9 mouse cellular contexts compared by ENCODE assay signal in the genomic region with DNA sequence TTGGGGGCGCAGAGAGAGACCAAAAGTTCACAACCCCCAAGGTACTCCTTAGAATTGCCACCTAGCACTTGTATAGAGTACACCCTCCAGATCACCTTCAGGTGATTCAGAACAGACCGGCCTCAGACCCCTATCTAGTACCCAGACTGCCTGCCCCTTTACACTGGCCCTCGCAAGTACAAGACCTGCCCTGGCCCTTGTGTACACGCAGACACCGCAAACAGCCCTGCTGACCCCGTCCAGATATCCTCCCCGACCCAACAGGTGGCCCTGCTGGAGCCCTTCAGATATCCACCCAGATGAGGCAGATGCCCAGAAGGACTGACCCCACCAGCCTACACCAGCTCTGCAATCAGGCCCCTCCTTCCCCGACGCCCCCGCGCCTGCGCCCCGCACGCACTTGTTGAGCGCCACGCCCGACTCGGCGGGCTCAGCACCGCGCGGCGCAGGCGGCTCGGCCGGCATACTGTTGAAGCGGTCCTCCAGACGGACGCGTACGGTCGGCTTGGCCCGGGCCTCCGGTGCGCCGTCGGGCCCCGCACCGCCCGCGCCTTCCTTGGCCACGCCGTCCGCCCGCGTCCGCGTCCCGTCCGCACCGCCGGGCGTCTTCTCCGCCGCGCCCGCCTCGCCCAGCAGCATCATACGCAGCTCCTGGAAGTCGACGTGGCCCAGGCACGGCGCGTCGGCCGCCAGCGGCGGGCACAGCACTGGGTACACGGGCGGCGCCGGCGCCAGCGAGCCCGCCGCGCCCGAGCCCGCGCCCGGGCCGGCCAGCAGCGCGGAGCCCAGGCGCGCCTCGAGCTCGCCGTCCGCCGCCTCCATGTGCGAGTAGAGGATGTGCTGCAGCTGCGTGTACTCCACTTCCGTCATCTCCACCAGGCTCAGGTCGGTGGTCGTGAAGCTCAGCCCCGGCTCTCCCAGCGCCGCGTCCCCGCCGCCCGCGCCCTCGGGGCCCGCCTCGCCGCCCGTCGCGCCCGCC. TPM values are rescaled to one million over a fixed set of nuclear protein-coding genes. Genes with fewer than 3 reads are reported as not detected.
DNase-seq lines count a peak whose midpoint lies in the region; ATAC-seq lines count a peak whose summit lies in the region.
"Had no signal": no experiment of that assay in that cellular context is flagged by ENCODE, and none has a peak within 500 bp of the region (broad histone marks: within the 10 kb centered on the region; RNA-seq: fewer than 3 reads in every experiment).

No protein-coding gene starts in this region.

- 2% methylated on average over 87 of the region's 112 CpGs for WGBS in kidney, embryonic 16.5 days
- WGBS in embryonic facial prominence, embryonic 15.5 days: 3% methylated on average over 107 of the region's 112 CpGs
- 3% methylated on average over 111 of the region's 112 CpGs for WGBS in limb, embryonic 10.5 days
- WGBS in neural tube, embryonic 13.5 days: 2% methylated on average over 105 of the region's 112 CpGs

- peak; percentile 67 for ATAC-seq in kidney, embryonic 16.5 days (ENCODE audit: low FRiP score, low TSS enrichment)
- peak; percentile 77 for ATAC-seq in embryonic facial prominence, embryonic 15.5 days (ENCODE audit: insufficient number of reproducible peaks, low FRiP score, low TSS enrichment, low read depth)
- 0 out of 2 replicates have a peak, but pooled peaks have one; percentile 40 for ATAC-seq in neural tube, embryonic 13.5 days (ENCODE audit: low read depth)

- H3K9me3 ChIP-seq in kidney, embryonic 16.5 days (ENCODE audit: low read length): peaks cover 22% of the 10 kb centered on the region
- H3K9me3 ChIP-seq in embryonic facial prominence, embryonic 15.5 days (replicated peaks): peaks cover 17% of the 10 kb centered on the region
- peaks cover 12% of the 10 kb centered on the region for H3K9me3 ChIP-seq in limb, embryonic 10.5 days (replicated peaks)
- peaks cover 21% of the 10 kb centered on the region for H3K9me3 ChIP-seq in neural tube, embryonic 13.5 days

- peaks cover 4% of the 10 kb centered on the region; the same call in 1 of the 2 replicates for H3K4me1 ChIP-seq in kidney, embryonic 16.5 days (ENCODE audit: insufficient read depth, low read length)
- H3K4me1 ChIP-seq in embryonic facial prominence, embryonic 15.5 days: peaks cover 8% of the 10 kb centered on the region; the same call in 1 of the 2 replicates
- peaks cover 7% of the 10 kb centered on the region; the same call in 1 of the 2 replicates for H3K4me1 ChIP-seq in limb, embryonic 10.5 days
- 0 out of 2 replicates have a peak, but pooled peaks cover 9% of the 10 kb centered on the region for H3K4me1 ChIP-seq in neural tube, embryonic 13.5 days (replicated peaks)

- 0 out of 2 replicates have a peak, but pooled peaks cover 4% of the 10 kb centered on the region for H3K36me3 ChIP-seq in kidney, embryonic 16.5 days (ENCODE audit: insufficient read depth, low read length)
- no peaks in the 10 kb centered on the region for H3K36me3 ChIP-seq in embryonic facial prominence, embryonic 15.5 days
- peaks cover 5% of the 10 kb centered on the region; the same call in 1 of the 2 replicates for H3K36me3 ChIP-seq in limb, embryonic 10.5 days
- 0 out of 2 replicates have a peak, but pooled peaks cover 3% of the 10 kb centered on the region for H3K36me3 ChIP-seq in neural tube, embryonic 13.5 days

- 0 out of 2 replicates have a peak overlapping the region, but pooled peaks have one; percentile 26 for H3K9ac ChIP-seq in kidney, embryonic 16.5 days (replicated peaks; ENCODE audit: low read length)
- no peak overlapping the region for H3K9ac ChIP-seq in embryonic facial prominence, embryonic 15.5 days
- 0 out of 2 replicates have a peak overlapping the region, but pooled peaks have one; percentile 8 for H3K9ac ChIP-seq in neural tube, embryonic 13.5 days

- H3K27ac ChIP-seq in kidney, embryonic 16.5 days (ENCODE audit: low read length): no peak overlapping the region
- H3K27ac ChIP-seq in embryonic facial prominence, embryonic 15.5 days (replicated peaks): no peak overlapping the region
- H3K27ac ChIP-seq in limb, embryonic 10.5 days: 0 out of 2 replicates have a peak overlapping the region, but pooled peaks have one; percentile 6
- H3K27ac ChIP-seq in neural tube, embryonic 13.5 days (replicated peaks): no peak overlapping the region
- H3K27ac ChIP-seq: layer of hippocampus, adult 2 months had no signal

- H3K4me3 ChIP-seq in kidney, embryonic 16.5 days (ENCODE audit: low read length): peak overlapping the region; percentile 41
- peak overlapping the region; percentile 44 for H3K4me3 ChIP-seq in embryonic facial prominence, embryonic 15.5 days (replicated peaks)
- H3K4me3 ChIP-seq in limb, embryonic 10.5 days: peak overlapping the region; percentile 46
- H3K4me3 ChIP-seq in neural tube, embryonic 13.5 days: peak overlapping the region; percentile 39
- H3K4me3 ChIP-seq: layer of hippocampus, adult 2 months had no signal

- DNase-seq in kidney, postnatal 10 days: no peak
- DNase-seq in limb, embryonic 10.5 days (ENCODE audit: low spot score): peak; percentile 49
- no peak for DNase-seq in frontal cortex, postnatal 14 days (ENCODE audit: low spot score in 2 of 2)
- DNase-seq in gastrocnemius, postnatal 25 days: no peak
- DNase-seq in thymus, postnatal 25 days: no peak

- peaks cover 59% of the 10 kb centered on the region for H3K27me3 ChIP-seq in kidney, embryonic 16.5 days (ENCODE audit: insufficient read depth, low read length)
- H3K27me3 ChIP-seq in embryonic facial prominence, embryonic 15.5 days: peaks cover 56% of the 10 kb centered on the region
- H3K27me3 ChIP-seq in limb, embryonic 10.5 days (ENCODE audit: low read depth, poor library complexity, severe bottlenecking): peaks cover 55% of the 10 kb centered on the region
- H3K27me3 ChIP-seq in neural tube, embryonic 13.5 days: peaks cover 58% of the 10 kb centered on the region

- peak overlapping the region; percentile 49 for H3K4me2 ChIP-seq in kidney, embryonic 16.5 days (replicated peaks; ENCODE audit: low read depth, low read length)
- peak overlapping the region; percentile 56 for H3K4me2 ChIP-seq in embryonic facial prominence, embryonic 15.5 days (replicated peaks)
- H3K4me2 ChIP-seq in neural tube, embryonic 13.5 days: peak overlapping the region; percentile 51

RNA-seq across cellular contexts. Expression of a gene that starts 0.6 kb away (rescaled TPM):
- polyA plus RNA-seq in kidney, embryonic 16.5 days (2015; fragmentation: Nextera tagmentation; extraction: Ambion mirVana): 0.09 and 0.15 TPM in 2 replicates
- polyA plus RNA-seq in embryonic facial prominence, embryonic 15.5 days (2015; fragmentation: Nextera tagmentation; extraction: Ambion mirVana): 0.24 and 0.42 TPM in 2 replicates
- polyA plus RNA-seq in limb, embryonic 10.5 days (2016; fragmentation: Nextera tagmentation; extraction: Ambion mirVana): 0.16 and 0.19 TPM in 2 replicates
- polyA plus RNA-seq in neural tube, embryonic 13.5 days (2015; fragmentation: Nextera tagmentation; extraction: Ambion mirVana): 0.40 and 0.55 TPM in 2 replicates
- under 1 TPM in 1 of 2 experiments, not detected in 1; 0.18 TPM for total RNA-seq in gastrocnemius, postnatal 25 days (2021)

RNA-seq across cellular contexts. Expression of a gene that starts 44.3 kb away (rescaled TPM):
- polyA plus RNA-seq in kidney, embryonic 16.5 days (2015; fragmentation: Nextera tagmentation; extraction: Ambion mirVana): 9.5 and 9.8 TPM in 2 replicates
- polyA plus RNA-seq in embryonic facial prominence, embryonic 15.5 days (2015; fragmentation: Nextera tagmentation; extraction: Ambion mirVana): 137 and 216 TPM in 2 replicates
- 4.0 and 30.1 TPM in 2 replicates for polyA plus RNA-seq in limb, embryonic 10.5 days (2016; fragmentation: Nextera tagmentation; extraction: Ambion mirVana)
- polyA plus RNA-seq in neural tube, embryonic 13.5 days (2015; fragmentation: Nextera tagmentation; extraction: Ambion mirVana): 69.2 and 73.5 TPM in 2 replicates
- under 1 TPM; 0.16 to 0.59 TPM for total RNA-seq in gastrocnemius, postnatal 25 days (2021)

RNA-seq across cellular contexts. Expression of a gene that starts 52.8 kb away (rescaled TPM):
- 67.3 and 69.3 TPM in 2 replicates for polyA plus RNA-seq in kidney, embryonic 16.5 days (2015; fragmentation: Nextera tagmentation; extraction: Ambion mirVana)
- 62.1 and 62.9 TPM in 2 replicates for polyA plus RNA-seq in embryonic facial prominence, embryonic 15.5 days (2015; fragmentation: Nextera tagmentation; extraction: Ambion mirVana)
- 107 and 112 TPM in 2 replicates for polyA plus RNA-seq in limb, embryonic 10.5 days (2016; fragmentation: Nextera tagmentation; extraction: Ambion mirVana)
- 79.3 and 80.9 TPM in 2 replicates for polyA plus RNA-seq in neural tube, embryonic 13.5 days (2015; fragmentation: Nextera tagmentation; extraction: Ambion mirVana)
- 10 to 100 TPM; 20.0 to 23.6 TPM for total RNA-seq in gastrocnemius, postnatal 25 days (2021)
